Mouse (Mus musculus) midbrain, embryonic 13.5 days (tissue): ENCODE measurements around the gene Acss1. TPM values are rescaled to one million over a fixed set of nuclear protein-coding genes. Genes with fewer than 3 reads are reported as not detected.

ENCODE experiments used
- ATAC-seq: fragments of 200-750 bp; cut with Nextera tagmentation; 2 replicates; pipeline ENCODE4 v1.8.0; 2017; ENCODE audit warnings: mild to moderate bottlenecking, moderate TSS enrichment, moderate library complexity
- H3K27ac ChIP-seq: fragments of 300-500 bp; sonication (generic); 2 replicates; pipeline ENCODE4 v1.5.1; 2015; ENCODE audit warnings: inconsistent platforms, mild to moderate bottlenecking, moderate library complexity
- H3K27me3 ChIP-seq: fragments of 300-500 bp; sonication (generic); 2 replicates; pipeline ENCODE4 v1.6.1; 2015; ENCODE audit warnings: mild to moderate bottlenecking, inconsistent platforms
- H3K36me3 ChIP-seq: fragments of 300-500 bp; sonication (generic); 2 replicates; pipeline ENCODE4 v1.6.1; 2015; ENCODE audit warnings: mild to moderate bottlenecking, inconsistent platforms
- H3K4me1 ChIP-seq: fragments of 300-500 bp; sonication (generic); replicated peaks from 2 replicates; pipeline ENCODE4 v1.6.1; 2015; ENCODE audit warnings: inconsistent platforms
- H3K4me2 ChIP-seq: fragments of 300-500 bp; sonication (generic); replicated peaks from 2 replicates; pipeline ENCODE4 v1.6.1; 2015; ENCODE audit warnings: moderate library complexity, mild to moderate bottlenecking, inconsistent platforms
- H3K4me3 ChIP-seq: fragments of 300-500 bp; sonication (generic); replicated peaks from 2 replicates; pipeline ENCODE4 v1.5.1; 2015; ENCODE audit warnings: mild to moderate bottlenecking, inconsistent platforms
- H3K9ac ChIP-seq: fragments of 300-500 bp; sonication (generic); replicated peaks from 2 replicates; pipeline ENCODE4 v1.6.1; 2015; ENCODE audit warnings: mild to moderate bottlenecking, inconsistent platforms
- H3K9me3 ChIP-seq: fragments of 300-500 bp; sonication (generic); 2 replicates; pipeline ENCODE4 v1.6.1; 2016; ENCODE audit warnings: mild to moderate bottlenecking, inconsistent platforms
- WGBS: fragments of 180-500 bp; shearing (Covaris S2); methylation state at CpG from one replicate; pipeline ENCODE4 v1.1.7; 2015; 5-methylcytosine and 5-hydroxymethylcytosine counted together
- polyA plus RNA-seq: library from polyadenylated mRNA; unstranded; fragments of >200 nt; fragmentation: Nextera tagmentation; extraction: Ambion mirVana; gene quantifications from 2 replicates; pipeline ENCODE4 v1.2.1, GENCODE M21; 2015

Gene Acss1
- polyA plus RNA-seq, 1 experiment from 2014 or later = 22.7 TPM

DNA sequence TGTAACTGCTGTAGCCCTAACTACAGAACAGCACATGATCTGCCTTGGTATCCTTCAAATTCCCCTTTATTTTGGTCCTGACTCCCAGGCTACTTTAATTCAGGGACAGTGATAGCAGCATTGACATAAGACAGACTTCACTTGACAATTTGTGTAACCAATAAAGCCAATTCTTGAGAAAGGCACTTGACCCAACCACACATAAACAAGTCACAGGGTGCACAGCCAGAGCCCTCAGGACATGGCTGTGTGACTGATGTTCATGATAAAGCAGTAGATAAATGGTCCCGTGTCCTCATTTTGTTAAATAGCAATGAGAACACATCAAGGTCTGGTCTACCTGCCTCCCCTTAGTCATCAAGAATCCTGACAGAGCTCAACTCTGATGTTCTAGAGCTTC, 88.7 kb downstream of the Acss1 start:
- no peak overlapping the region for H3K4me3 ChIP-seq
- H3K27ac ChIP-seq = no peak overlapping the region
- no peak overlapping the region for H3K9ac ChIP-seq
- H3K36me3 ChIP-seq = peaks cover 32% of the 10 kb centered on the region
- no peaks in the 10 kb centered on the region for H3K9me3 ChIP-seq
- H3K4me2 ChIP-seq = no peak overlapping the region
- H3K27me3 ChIP-seq = no peaks in the 10 kb centered on the region
- no peak for ATAC-seq
- 91% methylated on average over 1 of the region's 1 CpGs for WGBS
- no peaks in the 10 kb centered on the region for H3K4me1 ChIP-seq

DNA sequence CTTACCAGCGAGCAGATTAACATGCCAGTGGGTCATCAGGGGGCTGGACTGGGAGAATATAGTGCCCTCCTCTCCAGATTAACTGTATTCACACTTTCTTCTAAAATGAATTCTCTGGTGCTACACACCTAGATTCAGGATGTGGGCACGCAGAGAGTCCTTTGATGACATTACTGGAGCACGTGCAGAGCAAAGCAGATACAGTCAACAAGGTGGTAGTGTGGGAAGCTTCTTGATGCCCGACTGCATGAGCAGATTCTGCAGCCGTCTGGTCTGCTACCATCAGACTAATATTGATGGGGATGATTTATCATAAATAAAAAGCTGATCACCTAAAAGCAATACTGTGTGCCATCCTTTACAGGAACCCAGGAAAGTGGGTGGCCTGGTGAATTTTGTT, 89.7 kb downstream of the Acss1 start:
- no peak overlapping the region for H3K4me2 ChIP-seq
- H3K9me3 ChIP-seq = no peaks in the 10 kb centered on the region
- ATAC-seq = no peak
- no peak overlapping the region for H3K9ac ChIP-seq
- peaks cover 21% of the 10 kb centered on the region for H3K36me3 ChIP-seq
- no peak overlapping the region for H3K4me3 ChIP-seq
- no peak overlapping the region for H3K27ac ChIP-seq
- H3K27me3 ChIP-seq = no peaks in the 10 kb centered on the region
- WGBS = 88% methylated on average over 5 of the region's 5 CpGs
- H3K4me1 ChIP-seq = no peaks in the 10 kb centered on the region

DNA sequence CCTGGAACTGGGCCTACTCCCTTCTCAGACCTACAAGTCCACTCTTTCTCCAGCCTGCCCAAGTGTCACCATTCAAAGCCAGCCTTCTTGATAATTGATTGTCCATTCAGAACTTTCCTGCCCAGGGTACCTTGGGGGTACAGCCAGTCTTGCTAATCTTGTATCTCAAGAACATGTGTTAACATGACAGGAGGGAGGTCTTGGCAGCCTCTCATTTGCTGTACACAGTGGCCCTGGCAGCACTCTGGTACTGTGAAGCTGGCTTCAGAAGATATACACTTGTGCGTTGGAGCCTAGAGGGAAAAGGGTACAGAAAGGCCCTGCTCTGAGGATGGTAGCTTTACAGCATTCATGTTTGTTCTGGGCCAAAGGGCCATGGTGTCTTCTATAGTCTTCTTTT, 92.0 kb downstream of the Acss1 start:
- Histone ChIP-seq H3K4me3 (no peak overlapping the region), H3K4me1 (no peaks in the 10 kb centered on the region), H3K27me3 (no peaks in the 10 kb centered on the region), H3K4me2 (no peak overlapping the region), H3K9me3 (no peaks in the 10 kb centered on the region), H3K9ac (no peak overlapping the region), H3K27ac (no peak overlapping the region), H3K36me3 (peaks cover 9% of the 10 kb centered on the region; the same call in 1 of the 2 replicates)
- no peak for ATAC-seq
- WGBS = 96% methylated on average over 1 of the region's 1 CpGs

DNA sequence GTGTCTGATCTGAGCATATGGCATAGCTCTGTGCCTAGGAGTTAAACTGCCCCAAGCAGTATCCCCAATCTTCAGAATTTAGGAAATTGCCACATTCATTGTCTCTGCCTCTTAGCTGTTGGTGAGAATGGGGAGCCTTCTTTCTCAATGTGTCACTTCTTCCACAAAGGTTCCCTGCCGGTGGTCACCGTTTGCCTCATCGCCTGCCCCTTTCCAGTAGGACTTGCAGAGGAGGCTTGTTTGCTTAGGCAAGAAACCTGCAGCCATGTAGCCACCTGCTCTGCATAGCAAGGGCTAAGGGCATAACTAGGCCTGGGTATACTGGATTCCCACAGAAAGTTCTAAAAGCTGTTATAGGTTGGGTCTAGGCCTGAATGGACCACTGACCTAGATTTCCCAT, 95.8 kb downstream of the Acss1 start:
- no peak overlapping the region for H3K27ac ChIP-seq
- no peaks in the 10 kb centered on the region for H3K4me1 ChIP-seq
- no peaks in the 10 kb centered on the region for H3K9me3 ChIP-seq
- H3K4me3 ChIP-seq = no peak overlapping the region
- H3K4me2 ChIP-seq = no peak overlapping the region
- no peak overlapping the region for H3K9ac ChIP-seq
- no peaks in the 10 kb centered on the region for H3K27me3 ChIP-seq
- no peak for ATAC-seq
- 97% methylated on average over 3 of the region's 3 CpGs for WGBS
- H3K36me3 ChIP-seq = peaks cover 3% of the 10 kb centered on the region; the same call in 1 of the 2 replicates

DNA sequence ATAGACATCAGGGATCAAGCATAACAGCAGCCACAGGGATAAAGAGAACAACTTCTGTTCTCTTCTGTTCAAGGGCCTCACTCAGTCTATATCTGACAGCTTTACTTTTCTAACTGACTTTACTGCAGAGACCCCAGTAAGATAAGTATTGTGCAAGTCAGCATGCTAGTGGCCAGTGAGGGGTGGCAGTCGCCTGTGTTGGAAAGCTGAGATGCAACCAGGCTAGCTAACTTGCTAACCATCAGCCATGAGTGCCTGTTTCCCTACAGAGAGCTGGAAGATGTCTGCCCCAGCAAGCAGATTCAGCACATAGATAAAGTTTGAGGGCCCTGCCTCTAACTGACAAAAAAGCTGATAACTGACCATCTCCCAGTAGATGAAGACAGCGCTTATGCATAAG, 97.5 kb downstream of the Acss1 start:
- no peak for ATAC-seq
- no peaks in the 10 kb centered on the region for H3K27me3 ChIP-seq
- no peak overlapping the region for H3K9ac ChIP-seq
- WGBS = 85% methylated on average over 2 of the region's 2 CpGs
- H3K9me3 ChIP-seq = no peaks in the 10 kb centered on the region
- no peak overlapping the region for H3K4me3 ChIP-seq
- no peaks in the 10 kb centered on the region for H3K36me3 ChIP-seq
- H3K27ac ChIP-seq = no peak overlapping the region
- no peaks in the 10 kb centered on the region for H3K4me1 ChIP-seq
- no peak overlapping the region for H3K4me2 ChIP-seq

DNA sequence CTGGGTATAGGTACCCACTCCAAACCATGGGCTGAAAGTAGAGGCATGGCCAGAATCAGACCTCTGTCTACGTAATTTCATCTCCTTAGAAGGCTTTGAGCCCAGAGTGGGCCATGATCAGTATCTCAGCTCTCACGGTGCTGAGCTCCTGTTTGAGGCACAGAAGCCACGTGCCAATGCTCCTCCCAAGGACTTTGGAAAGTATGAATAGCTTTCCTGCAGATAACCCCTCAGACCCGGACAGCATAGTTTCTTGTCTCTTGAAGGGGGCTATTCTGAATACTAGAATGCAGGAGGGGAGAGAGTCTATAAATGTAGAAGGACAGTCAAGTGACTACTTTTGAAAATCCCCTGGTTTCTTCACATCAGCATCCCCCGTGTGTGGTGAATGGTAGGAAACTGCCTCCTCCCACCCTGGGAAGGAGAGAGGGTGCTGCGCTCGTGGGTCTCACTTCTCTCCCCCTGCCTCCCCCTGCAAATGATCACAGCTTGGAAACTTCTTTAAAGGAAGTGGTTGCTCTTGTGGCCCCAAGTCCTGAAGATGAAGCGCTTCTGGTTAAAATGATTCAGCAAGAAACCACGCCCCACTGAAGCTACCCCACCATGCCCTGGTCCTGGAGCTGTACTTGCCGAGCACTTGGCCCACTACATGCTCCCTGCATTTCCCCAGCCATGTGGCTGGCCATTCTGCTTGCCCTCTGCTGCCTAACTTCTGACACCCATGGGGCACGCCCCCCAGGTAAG, 98.3 kb downstream of the Acss1 start, which contains the start of gene Cst7:
Gene Cst7 (plus strand): TSS at position 569 of the 744 bp plus-strand sequence.
- Histone ChIP-seq H3K4me2 (no peak within 1 kb of the TSS), H3K27ac (no peak within 1 kb of the TSS), H3K27me3 (no peaks in the 10 kb centered on the region), H3K36me3 (no peaks in the 10 kb centered on the region), H3K9me3 (no peaks in the 10 kb centered on the region), H3K4me1 (no peaks in the 10 kb centered on the region), H3K4me3 (no peak within 1 kb of the TSS), H3K9ac (no peak within 1 kb of the TSS)
- WGBS = 82% methylated on average over 11 of the region's 11 CpGs
- ATAC-seq = no peak

Other genes starting within 250 kb of the Acss1 start
- 8.6 and 9.2 TPM in 2 replicates for gene Zfp442, start 217.0 kb downstream of the Acss1 start, polyA plus RNA-seq
- not detected in 2 replicates for gene Zfp345, start 183.4 kb downstream of the Acss1 start, polyA plus RNA-seq
- 0.16 TPM in 1 of 2 replicates, not detected in the other for gene Cst7, start 98.1 kb downstream of the Acss1 start, polyA plus RNA-seq
- gene Apmap, start 59.9 kb downstream of the Acss1 start, polyA plus RNA-seq = 39.9 and 43.0 TPM in 2 replicates
- 0.05 and 0.23 TPM in 2 replicates for gene Vsx1, start 20.9 kb upstream of the Acss1 start, polyA plus RNA-seq
- gene Entpd6, start 80.5 kb upstream of the Acss1 start, polyA plus RNA-seq = 43.0 and 47.6 TPM in 2 replicates
- 66.0 and 72.5 TPM in 2 replicates for gene Pygb, start 118.2 kb upstream of the Acss1 start, polyA plus RNA-seq
- 77.6 and 84.8 TPM in 2 replicates for gene Abhd12, start 236.2 kb upstream of the Acss1 start, polyA plus RNA-seq
- 31.8 and 33.5 TPM in 2 replicates for gene Gins1, start 236.9 kb upstream of the Acss1 start, polyA plus RNA-seq